Mouse (Mus musculus): Measurements from ENCODE around the gene March8. TPM values are rescaled to one million over a fixed set of nuclear protein-coding genes. Genes with fewer than 3 reads are reported as not detected.

March8 gene
- polyA plus RNA-seq (2017; shearing (Covaris generic)), result 0.77 TPM

GRCm38 (mm10) chr6:116337835-116338501, at the start of gene March8:
Gene March8, plus strand, starts transcription at chr6:116338024.

Other genes starting within 250 kb of the March8 start
- gene Tmcc1, start 144.5 kb upstream of the March8 start, polyA plus RNA-seq (2017; shearing (Covaris generic)), result 14.6 TPM
- 73.3 TPM for gene Washc2, start 130.0 kb upstream of the March8 start, polyA plus RNA-seq (2017; shearing (Covaris generic))
- 0.95 TPM for gene Zfand4, start 73.8 kb upstream of the March8 start, polyA plus RNA-seq (2017; shearing (Covaris generic))
- gene Alox5, start 123.2 kb downstream of the March8 start, polyA plus RNA-seq (2017; shearing (Covaris generic)), result not detected
- gene Olfr211, start 151.1 kb downstream of the March8 start, polyA plus RNA-seq (2017; shearing (Covaris generic)), result not detected
- 0.16 TPM for gene Olfr212, start 168.5 kb downstream of the March8 start, polyA plus RNA-seq (2017; shearing (Covaris generic))
- not detected for gene Olfr213, start 200.4 kb downstream of the March8 start, polyA plus RNA-seq (2017; shearing (Covaris generic))
- 0.32 TPM for gene Gm5580, start 213.1 kb downstream of the March8 start, polyA plus RNA-seq (2017; shearing (Covaris generic))
- gene Olfr214, start 216.2 kb downstream of the March8 start, polyA plus RNA-seq (2017; shearing (Covaris generic)), result not detected
- gene Olfr215, start 246.2 kb downstream of the March8 start, polyA plus RNA-seq (2017; shearing (Covaris generic)), result 0.06 TPM

Measured in CD4-positive, CD25-positive, alpha-beta regulatory T cell (primary cell).